Mouse (Mus musculus) forebrain, embryonic 10.5 days (tissue): ENCODE data around the gene Trim8. TPM values are rescaled to one million over a fixed set of nuclear protein-coding genes. Genes with fewer than 3 reads are reported as not detected.

ENCODE experiments used
- DNase-seq: peaks from one replicate; pipeline ENCODE4 v3.0.0-alpha.2; 2017; ENCODE audit warnings: low spot score; ENCODE audit errors: extremely low spot score
- H3K27ac ChIP-seq: fragments of 300-500 bp; sonication (generic); 2 replicates; pipeline ENCODE4 v1.5.1; 2016; ENCODE audit warnings: mild to moderate bottlenecking
- H3K27me3 ChIP-seq: fragments of 300-500 bp; sonication (generic); 2 replicates; pipeline ENCODE4 v1.6.1; 2016; ENCODE audit warnings: mild to moderate bottlenecking; ENCODE audit not compliant: poor library complexity, severe bottlenecking
- H3K36me3 ChIP-seq: fragments of 300-500 bp; sonication (generic); replicated peaks from 2 replicates; pipeline ENCODE4 v1.6.1; 2016; ENCODE audit warnings: mild to moderate bottlenecking, moderate library complexity
- H3K4me1 ChIP-seq: fragments of 300-500 bp; sonication (generic); 2 replicates; pipeline ENCODE4 v1.6.1; 2016
- H3K4me3 ChIP-seq: fragments of 300-500 bp; sonication (generic); 2 replicates; pipeline ENCODE4 v1.5.1; 2016; ENCODE audit warnings: mild to moderate bottlenecking, moderate library complexity
- H3K9me3 ChIP-seq: fragments of 300-500 bp; sonication (generic); 2 replicates; pipeline ENCODE4 v1.6.1; 2016; ENCODE audit warnings: mild to moderate bottlenecking, moderate library complexity
- WGBS: fragments of 180-500 bp; shearing (Covaris S2); methylation state at CpG from one replicate; pipeline ENCODE4 v1.1.7; 2016; 5-methylcytosine and 5-hydroxymethylcytosine counted together
- polyA plus RNA-seq: library from polyadenylated mRNA; unstranded; fragments of >200 nt; fragmentation: Nextera tagmentation; extraction: Ambion mirVana; gene quantifications from 2 replicates; pipeline ENCODE4 v1.2.1, GENCODE M21; 2016

The Trim8 gene
- polyA plus RNA-seq, 1 experiment from 2014 or later = 16.6 TPM

DNA sequence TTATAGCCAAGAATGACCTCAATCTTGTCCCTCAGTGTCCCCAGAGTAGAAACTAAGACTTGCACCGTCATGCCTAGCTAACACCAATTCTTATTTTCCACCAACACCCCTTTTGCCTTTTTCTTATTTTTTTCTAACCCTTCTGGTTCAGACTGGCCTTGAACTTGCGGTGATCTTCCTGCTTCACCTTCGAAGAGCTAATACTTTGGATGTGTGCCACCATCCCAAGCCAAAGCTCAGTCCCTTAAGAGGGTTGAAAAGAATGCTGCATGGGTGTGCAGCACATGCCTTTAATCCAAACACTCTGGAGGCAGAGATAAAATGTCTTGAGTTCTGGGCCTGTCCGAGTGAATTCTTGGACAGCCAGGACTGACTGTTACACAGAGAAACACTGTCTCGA, 8.9 kb downstream of the Trim8 start:
- no peak for DNase-seq
- peaks cover 99% of the 10 kb centered on the region for H3K36me3 ChIP-seq
- WGBS = 87% methylated on average over 5 of the region's 5 CpGs
- H3K9me3 ChIP-seq = no peaks in the 10 kb centered on the region
- no peak overlapping the region for H3K4me3 ChIP-seq
- H3K27ac ChIP-seq = no peak overlapping the region
- peaks cover 49% of the 10 kb centered on the region for H3K4me1 ChIP-seq
- no peaks in the 10 kb centered on the region for H3K27me3 ChIP-seq

DNA sequence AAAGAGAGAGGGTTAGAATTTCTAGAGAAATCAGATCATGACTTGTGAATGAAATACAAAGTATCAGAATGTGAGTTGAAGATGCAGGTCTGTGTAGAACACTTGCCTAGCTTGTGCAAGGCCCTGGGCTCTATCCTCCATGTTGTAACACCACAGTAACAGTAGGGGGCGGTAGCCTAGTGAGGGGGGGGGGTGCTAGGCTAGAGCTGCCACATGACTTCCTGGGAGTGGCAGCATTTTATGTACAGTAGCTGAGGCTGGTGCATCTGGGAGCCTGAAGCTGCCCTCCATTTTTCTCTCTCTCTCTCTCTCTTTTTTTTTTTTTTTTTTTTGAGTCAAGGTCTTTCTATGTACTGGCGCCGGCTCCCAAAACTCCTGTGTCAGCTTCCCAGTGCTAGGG, 9.3 kb downstream of the Trim8 start:
- Histone ChIP-seq H3K9me3 (no peaks in the 10 kb centered on the region), H3K4me1 (peaks cover 45% of the 10 kb centered on the region), H3K36me3 (peaks cover 99% of the 10 kb centered on the region), H3K27ac (no peak overlapping the region), H3K4me3 (no peak overlapping the region), H3K27me3 (no peaks in the 10 kb centered on the region)
- DNase-seq = no peak
- WGBS = 72% methylated on average over 3 of the region's 3 CpGs

DNA sequence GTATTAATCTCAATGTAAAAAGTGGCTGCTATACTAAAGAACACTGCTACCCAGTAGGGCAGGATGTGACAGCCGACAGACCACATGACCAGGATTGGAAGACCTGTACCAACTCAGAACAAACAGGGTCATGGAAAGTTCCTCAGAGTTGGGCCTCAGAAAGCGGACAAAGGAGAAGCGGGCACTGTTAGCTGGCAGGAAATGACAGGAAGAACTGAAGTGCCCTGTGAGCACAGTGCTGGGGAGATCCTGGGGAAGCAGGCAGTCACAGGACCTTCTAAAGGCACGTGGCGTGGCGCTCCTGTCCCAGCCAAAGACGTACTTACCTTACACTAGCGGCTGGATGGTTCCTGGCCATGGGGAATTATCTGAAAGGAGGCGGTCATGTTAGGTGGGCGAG, 9.8 kb downstream of the Trim8 start:
- DNase-seq = no peak
- no peak overlapping the region for H3K27ac ChIP-seq
- peaks cover 97% of the 10 kb centered on the region for H3K36me3 ChIP-seq
- H3K27me3 ChIP-seq = no peaks in the 10 kb centered on the region
- H3K4me1 ChIP-seq = peaks cover 40% of the 10 kb centered on the region
- WGBS = 89% methylated on average over 10 of the region's 10 CpGs
- no peaks in the 10 kb centered on the region for H3K9me3 ChIP-seq
- H3K4me3 ChIP-seq = no peak overlapping the region

- Histone ChIP-seq H3K4me1 (peaks cover 40% of the 10 kb centered on the region), H3K9me3 (no peaks in the 10 kb centered on the region), H3K36me3 (peaks cover 79% of the 10 kb centered on the region), H3K27me3 (no peaks in the 10 kb centered on the region), H3K27ac (no peak overlapping the region), H3K4me3 (no peak overlapping the region)
- 89% methylated on average over 12 of the region's 12 CpGs for WGBS
- no peak for DNase-seq
Observed at GRCm38 (mm10) chr19:46514387-46514786, 12.9 kb downstream of the Trim8 start.

DNA sequence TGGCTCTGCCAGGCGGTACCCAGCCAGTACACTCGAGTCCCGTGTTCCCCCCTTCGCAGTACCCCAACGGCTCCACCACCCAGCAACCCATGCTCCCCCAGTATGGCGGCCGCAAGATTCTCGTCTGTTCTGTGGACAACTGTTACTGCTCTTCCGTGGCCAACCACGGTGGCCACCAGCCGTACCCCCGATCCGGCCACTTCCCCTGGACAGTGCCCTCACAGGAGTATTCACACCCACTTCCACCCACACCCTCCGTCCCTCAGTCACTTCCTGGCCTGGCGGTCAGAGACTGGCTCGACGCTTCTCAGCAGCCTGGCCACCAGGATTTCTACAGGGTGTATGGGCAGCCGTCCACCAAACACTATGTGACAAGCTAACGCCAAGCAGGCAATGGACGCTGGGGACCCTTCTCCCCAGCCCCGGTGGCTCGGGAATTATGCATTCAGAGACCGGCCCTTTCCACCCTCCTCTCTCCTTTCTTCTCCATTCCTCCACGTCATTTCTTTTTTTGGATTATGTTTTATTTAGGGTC, 13.9 kb downstream of the Trim8 start:
- DNase-seq = no peak

DNA sequence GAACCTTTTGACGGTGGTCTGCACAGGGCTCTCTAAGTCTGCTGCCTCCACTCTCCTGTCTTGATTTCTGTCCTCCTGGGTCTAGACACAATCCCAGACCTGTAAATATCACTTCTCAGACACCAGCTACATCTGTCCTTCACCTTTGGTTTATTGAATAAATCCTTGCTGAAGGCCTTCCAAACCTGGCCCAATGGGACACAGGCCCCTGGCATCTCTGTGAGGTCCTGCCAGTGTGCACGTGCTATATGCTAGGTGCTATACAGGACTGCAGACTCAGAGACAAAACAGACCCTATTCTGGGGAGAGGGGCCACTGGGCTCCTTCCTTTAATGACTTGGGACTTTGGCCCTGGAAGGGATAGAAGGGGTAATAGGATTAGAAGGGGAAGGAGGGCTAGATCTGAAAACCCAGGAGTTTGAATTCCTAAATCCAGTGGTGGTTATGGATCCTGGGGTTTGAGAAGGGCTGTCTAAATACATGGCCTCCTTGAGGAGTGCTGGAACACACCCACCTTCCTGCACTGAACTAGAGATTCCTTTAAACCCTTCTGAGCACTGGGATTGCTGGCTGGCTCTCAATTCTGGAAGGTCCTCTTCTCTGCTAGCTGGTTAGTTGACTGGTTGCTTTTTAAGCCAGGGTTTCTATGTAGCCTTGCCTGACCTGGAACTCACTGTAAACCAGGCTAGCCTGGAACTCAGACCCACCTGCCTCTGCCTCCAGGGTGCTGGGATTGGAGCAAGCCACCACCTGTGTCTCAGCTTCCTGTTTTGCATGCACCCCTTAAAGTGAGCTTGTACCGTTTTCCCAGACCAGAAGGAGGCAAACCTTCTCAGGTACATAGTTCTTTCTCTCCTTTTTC, 15.4 kb downstream of the Trim8 start:
- Histone ChIP-seq H3K9me3 (no peaks in the 10 kb centered on the region), H3K4me1 (peaks cover 40% of the 10 kb centered on the region), H3K4me3 (no peak overlapping the region), H3K27ac (peak overlapping the region; percentile 85; the same call in 1 of the 2 replicates), H3K36me3 (peaks cover 55% of the 10 kb centered on the region), H3K27me3 (no peaks in the 10 kb centered on the region)
- no peak for DNase-seq
- 56% methylated on average over 3 of the region's 3 CpGs for WGBS

More for the DNA sequence above, 13.9 kb downstream of the Trim8 start:
- H3K27ac ChIP-seq = no peak overlapping the region
- peaks cover 40% of the 10 kb centered on the region for H3K4me1 ChIP-seq
- no peaks in the 10 kb centered on the region for H3K27me3 ChIP-seq
- 95% methylated on average over 24 of the region's 24 CpGs for WGBS
- H3K9me3 ChIP-seq = no peaks in the 10 kb centered on the region
- H3K36me3 ChIP-seq = peaks cover 70% of the 10 kb centered on the region
- H3K4me3 ChIP-seq = no peak overlapping the region

DNA sequence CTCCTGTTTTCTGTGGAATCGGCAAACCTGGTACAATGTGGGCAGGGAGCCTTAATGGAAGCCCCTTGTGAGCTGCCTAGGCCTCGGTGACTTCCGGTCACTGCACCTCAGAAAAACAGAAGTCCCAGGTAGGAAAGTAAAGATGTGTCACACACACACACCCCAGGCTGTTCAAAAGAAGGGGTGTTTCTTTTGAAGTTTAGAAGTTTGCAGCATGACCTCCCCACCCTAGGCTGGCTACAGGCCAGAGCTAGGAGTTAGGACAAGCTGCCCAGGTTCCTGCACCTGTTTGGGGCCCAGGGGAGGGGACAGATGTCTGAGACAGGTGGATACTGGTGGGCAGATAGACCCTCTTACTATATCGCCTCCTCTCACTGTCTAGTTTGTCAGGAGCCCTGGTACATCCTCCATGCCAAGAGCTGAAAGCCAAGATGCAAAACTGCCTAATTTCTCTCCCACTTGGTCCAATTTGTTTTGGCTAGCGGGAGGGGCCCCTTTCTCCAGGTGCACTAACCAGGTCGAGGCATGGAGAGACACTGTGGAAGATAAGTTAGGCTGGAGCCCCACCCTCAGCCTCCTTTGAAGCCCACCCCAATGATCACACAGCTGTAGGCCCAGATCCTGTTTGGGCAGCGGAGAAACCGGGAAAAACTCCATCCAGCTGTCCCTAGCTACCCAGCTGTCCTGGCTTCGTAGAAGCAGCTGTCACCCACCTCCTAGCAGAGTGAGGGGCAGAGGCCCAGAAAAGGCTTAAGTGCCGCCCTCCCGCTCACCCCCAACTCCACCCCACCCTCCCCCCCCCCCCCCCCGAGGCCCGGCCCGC, 16.2 kb downstream of the Trim8 start:
- DNase-seq = no peak
- Histone ChIP-seq H3K4me1 (peaks cover 48% of the 10 kb centered on the region), H3K27me3 (no peaks in the 10 kb centered on the region), H3K27ac (peak overlapping the region; percentile 85), H3K36me3 (peaks cover 47% of the 10 kb centered on the region), H3K4me3 (peak overlapping the region; percentile 41), H3K9me3 (no peaks in the 10 kb centered on the region)
- WGBS = 30% methylated on average over 14 of the region's 14 CpGs

GRCm38 (mm10) chr19:46518352-46518787, 16.9 kb downstream of the Trim8 start:
- H3K4me3 ChIP-seq = peak overlapping the region; percentile 41
- no peaks in the 10 kb centered on the region for H3K27me3 ChIP-seq
- peaks cover 54% of the 10 kb centered on the region for H3K4me1 ChIP-seq
- H3K36me3 ChIP-seq = peaks cover 40% of the 10 kb centered on the region
- DNase-seq = peak; percentile 47
- peak overlapping the region; percentile 85 for H3K27ac ChIP-seq
- WGBS = 2% methylated on average over 13 of the region's 13 CpGs
- no peaks in the 10 kb centered on the region for H3K9me3 ChIP-seq

DNA sequence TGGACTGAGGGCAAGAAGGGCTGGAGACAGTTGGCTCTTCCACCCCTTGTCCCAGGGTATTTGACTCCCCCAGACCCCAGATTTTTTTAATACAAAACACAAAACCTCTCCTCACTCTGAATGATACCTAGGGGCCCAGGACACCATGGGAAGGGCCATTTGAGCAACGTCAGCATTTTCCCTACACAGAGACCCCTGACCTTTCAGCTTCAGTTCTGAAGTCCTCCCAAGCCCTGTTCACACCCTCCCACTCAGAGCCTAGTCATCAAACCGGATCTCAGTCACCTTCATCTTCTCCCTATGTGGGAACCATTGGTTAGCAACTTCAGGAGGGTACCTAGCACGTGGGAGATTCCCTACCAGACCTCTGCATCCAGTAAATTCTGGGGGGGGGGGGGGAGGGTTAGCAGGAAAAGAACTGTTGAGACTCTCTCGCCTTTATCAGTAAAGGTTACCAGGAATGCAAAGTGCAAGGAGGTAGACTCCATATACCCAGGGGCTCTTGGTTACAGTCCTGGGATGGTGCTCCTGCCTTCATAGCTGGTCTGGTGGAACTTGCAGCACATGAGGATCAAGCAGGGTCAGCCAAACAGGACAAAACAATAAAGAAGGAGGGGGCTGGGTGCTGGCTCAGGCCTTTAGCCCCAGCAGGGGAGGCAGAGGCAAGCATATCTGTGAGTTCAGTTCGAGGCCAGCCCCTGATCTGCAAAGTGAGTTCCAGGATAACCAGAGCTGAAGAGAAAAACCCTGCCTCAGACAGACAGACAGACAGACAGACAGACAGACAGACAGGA, 17.5 kb downstream of the Trim8 start:
- no peaks in the 10 kb centered on the region for H3K9me3 ChIP-seq
- peak overlapping the region; percentile 85 for H3K27ac ChIP-seq
- peak overlapping the region; percentile 41 for H3K4me3 ChIP-seq
- H3K4me1 ChIP-seq = peaks cover 61% of the 10 kb centered on the region
- H3K27me3 ChIP-seq = no peaks in the 10 kb centered on the region
- 11% methylated on average over 5 of the region's 5 CpGs for WGBS
- peaks cover 34% of the 10 kb centered on the region for H3K36me3 ChIP-seq
- no peak for DNase-seq

GRCm38 (mm10) chr19:46521698-46522097, 20.2 kb downstream of the Trim8 start:
- no peak overlapping the region for H3K27ac ChIP-seq
- DNase-seq = no peak
- peaks cover 10% of the 10 kb centered on the region for H3K36me3 ChIP-seq
- H3K27me3 ChIP-seq = no peaks in the 10 kb centered on the region; the same call in 1 of the 2 replicates
- H3K4me3 ChIP-seq = no peak overlapping the region
- H3K9me3 ChIP-seq = no peaks in the 10 kb centered on the region
- peaks cover 84% of the 10 kb centered on the region for H3K4me1 ChIP-seq

- Histone ChIP-seq H3K27me3 (peaks cover 5% of the 10 kb centered on the region; the same call in 1 of the 2 replicates), H3K4me3 (no peak overlapping the region), H3K9me3 (no peaks in the 10 kb centered on the region), H3K36me3 (peaks cover 1% of the 10 kb centered on the region), H3K27ac (peak overlapping the region; percentile 87), H3K4me1 (peaks cover 84% of the 10 kb centered on the region)
- DNase-seq = no peak
- 46% methylated on average over 15 of the region's 15 CpGs for WGBS
Observed at GRCm38 (mm10) chr19:46522433-46523044, 21.0 kb downstream of the Trim8 start.

GRCm38 (mm10) chr19:46523131-46523479, 21.6 kb downstream of the Trim8 start:
- no peaks in the 10 kb centered on the region for H3K36me3 ChIP-seq
- peak overlapping the region; percentile 87 for H3K27ac ChIP-seq
- peaks cover 84% of the 10 kb centered on the region for H3K4me1 ChIP-seq
- H3K9me3 ChIP-seq = no peaks in the 10 kb centered on the region
- DNase-seq = no peak
- H3K4me3 ChIP-seq = peak overlapping the region; percentile 47
- H3K27me3 ChIP-seq = peaks cover 6% of the 10 kb centered on the region; the same call in 1 of the 2 replicates
